In genomic region chr2:131955264-131955663, GRCm38 (mm10) we compare ENCODE assay signal across 9 mouse cellular contexts. TPM values are rescaled to one million over a fixed set of nuclear protein-coding genes. Genes with fewer than 3 reads are reported as not detected.
DNase-seq lines count a peak whose midpoint lies in the region; ATAC-seq and TF ChIP-seq lines count a peak whose summit lies in the region.
"Had no signal": no experiment of that assay in that cellular context is flagged by ENCODE, and none has a peak within 500 bp of the region (broad histone marks: within the 10 kb centered on the region; RNA-seq: fewer than 3 reads in every experiment).

No protein-coding gene starts in this region.

- peaks cover 5% of the 10 kb centered on the region; the same call in 1 of the 2 replicates for H3K27me3 ChIP-seq in forebrain, embryonic 14.5 days (replicated peaks; ENCODE audit: control insufficient read depth, insufficient read depth, low read length)
- H3K27me3 ChIP-seq in intestine, embryonic 16.5 days (replicated peaks; ENCODE audit: control insufficient read depth, insufficient read depth, low read length) = peaks cover 17% of the 10 kb centered on the region; the same call in 1 of the 2 replicates
- H3K27me3 ChIP-seq in lung, embryonic 14.5 days (ENCODE audit: insufficient read depth, low read length) = peaks cover 26% of the 10 kb centered on the region
- H3K27me3 ChIP-seq in neural tube, embryonic 15.5 days (replicated peaks) = peaks cover 30% of the 10 kb centered on the region

- DNase-seq in R1 (ENCODE audit: low read depth, low spot score) = peak; percentile 86
- peak; percentile 57 for DNase-seq in forebrain, embryonic 14.5 days (ENCODE audit: low spot score)
- DNase-seq in lung, embryonic 14.5 days = peak; percentile 71
- no peak for DNase-seq in layer of hippocampus, postnatal 25 days (ENCODE audit: extremely low spot score in 1 of 2, low spot score in 1 of 2)
- no peak for DNase-seq in gastrocnemius, adult 18-20 months (ENCODE audit: low spot score)

- H3K9me3 ChIP-seq in forebrain, embryonic 14.5 days (replicated peaks; ENCODE audit: control insufficient read depth, low read length) = no peaks in the 10 kb centered on the region
- H3K9me3 ChIP-seq in intestine, embryonic 16.5 days (ENCODE audit: control insufficient read depth, low read length) = no peaks in the 10 kb centered on the region
- no peaks in the 10 kb centered on the region for H3K9me3 ChIP-seq in lung, embryonic 14.5 days (ENCODE audit: low read depth, low read length)
- H3K9me3 ChIP-seq in neural tube, embryonic 15.5 days (replicated peaks) = no peaks in the 10 kb centered on the region

- no peaks in the 10 kb centered on the region for H3K4me1 ChIP-seq in forebrain, embryonic 14.5 days (ENCODE audit: control insufficient read depth, insufficient read depth, low read length)
- H3K4me1 ChIP-seq in intestine, embryonic 16.5 days (ENCODE audit: control insufficient read depth, insufficient read depth, low read length) = peaks cover 3% of the 10 kb centered on the region; the same call in 1 of the 2 replicates
- no peaks in the 10 kb centered on the region; the same call in 1 of the 2 replicates for H3K4me1 ChIP-seq in lung, embryonic 14.5 days (ENCODE audit: insufficient read depth)
- peaks cover 25% of the 10 kb centered on the region for H3K4me1 ChIP-seq in neural tube, embryonic 15.5 days

- no peak overlapping the region; the same call in 1 of the 2 replicates for H3K9ac ChIP-seq in forebrain, embryonic 14.5 days (ENCODE audit: low read length)
- no peak overlapping the region for H3K9ac ChIP-seq in intestine, embryonic 16.5 days (ENCODE audit: low read depth, low read length)
- no peak overlapping the region for H3K9ac ChIP-seq in lung, embryonic 14.5 days
- 0 out of 2 replicates have a peak overlapping the region, but pooled peaks have one; percentile 17 for H3K9ac ChIP-seq in neural tube, embryonic 15.5 days (replicated peaks)

- H3K36me3 ChIP-seq in forebrain, embryonic 14.5 days (ENCODE audit: control insufficient read depth, insufficient read depth, low read length) = no peaks in the 10 kb centered on the region
- no peaks in the 10 kb centered on the region for H3K36me3 ChIP-seq in intestine, embryonic 16.5 days (ENCODE audit: control insufficient read depth, insufficient read depth, low read length)
- H3K36me3 ChIP-seq in lung, embryonic 14.5 days (ENCODE audit: insufficient read depth) = no peaks in the 10 kb centered on the region
- no peaks in the 10 kb centered on the region for H3K36me3 ChIP-seq in neural tube, embryonic 15.5 days

- 3% methylated on average over 17 of the region's 17 CpGs for WGBS in forebrain, embryonic 14.5 days
- 3% methylated on average over 17 of the region's 17 CpGs for WGBS in intestine, embryonic 16.5 days
- WGBS in lung, embryonic 14.5 days = 4% methylated on average over 17 of the region's 17 CpGs
- WGBS in neural tube, embryonic 15.5 days = 2% methylated on average over 17 of the region's 17 CpGs

- peak; percentile 57 for ATAC-seq in CD4-positive, CD25-positive, alpha-beta regulatory T cell, adult 4 months
- peak; percentile 78 for ATAC-seq in forebrain, embryonic 14.5 days
- ATAC-seq in intestine, embryonic 16.5 days = peak; percentile 84
- peak; percentile 74; the same call in 1 of the 2 replicates for ATAC-seq in lung, embryonic 14.5 days (ENCODE audit: insufficient read depth)
- ATAC-seq in neural tube, embryonic 15.5 days (ENCODE audit: low FRiP score) = peak; percentile 82

- H3K4me3 ChIP-seq in forebrain, embryonic 14.5 days (ENCODE audit: low read depth, low read length) = peak overlapping the region; percentile 23
- peak overlapping the region; percentile 41 for H3K4me3 ChIP-seq in intestine, embryonic 16.5 days (ENCODE audit: low read length)
- peak overlapping the region; percentile 16 for H3K4me3 ChIP-seq in lung, embryonic 14.5 days (ENCODE audit: low read depth, low read length)
- peak overlapping the region; percentile 45 for H3K4me3 ChIP-seq in neural tube, embryonic 15.5 days (replicated peaks)

- H3K27ac ChIP-seq in forebrain, embryonic 14.5 days (ENCODE audit: low read depth, low read length) = no peak overlapping the region
- H3K27ac ChIP-seq in intestine, embryonic 16.5 days (ENCODE audit: low read length) = 0 out of 2 replicates have a peak overlapping the region, but pooled peaks have one; percentile 20
- H3K27ac ChIP-seq in lung, embryonic 14.5 days (ENCODE audit: low read depth) = no peak overlapping the region
- no peak overlapping the region for H3K27ac ChIP-seq in neural tube, embryonic 15.5 days (replicated peaks)

- peak overlapping the region; percentile 47 for H3K4me2 ChIP-seq in forebrain, embryonic 14.5 days (ENCODE audit: low read length)
- peak overlapping the region; percentile 62 for H3K4me2 ChIP-seq in intestine, embryonic 16.5 days (ENCODE audit: low read depth, low read length)
- peak overlapping the region; percentile 57 for H3K4me2 ChIP-seq in lung, embryonic 14.5 days
- peak overlapping the region; percentile 75 for H3K4me2 ChIP-seq in neural tube, embryonic 15.5 days

- no peak for TF ChIP-seq CTCF in lung, embryonic 14.5 days (IDR thresholded peaks at IDR 0.05; ENCODE audit: low read depth)

RNA-seq across cellular contexts. Expression of gene Prnd, which starts 4.6 kb away (rescaled TPM):
- under 1 TPM in 1 of 2 experiments, not detected in 1; 0.19 TPM for polyA plus RNA-seq in CD4-positive, CD25-positive, alpha-beta regulatory T cell, adult 4 months (2017; shearing (Covaris generic))
- polyA plus RNA-seq in forebrain, embryonic 14.5 days (2014; fragmentation: Nextera tagmentation; extraction: Ambion mirVana) = 13.6 and 14.1 TPM in 2 replicates
- polyA plus RNA-seq in intestine, embryonic 16.5 days (2015; fragmentation: Nextera tagmentation; extraction: Ambion mirVana) = 27.1 and 28.8 TPM in 2 replicates
- 55.8 and 57.3 TPM in 2 replicates for polyA plus RNA-seq in lung, embryonic 14.5 days (2014; fragmentation: Nextera tagmentation; extraction: Ambion mirVana)
- polyA plus RNA-seq in neural tube, embryonic 15.5 days (2015; fragmentation: Nextera tagmentation; extraction: Ambion mirVana) = 9.5 and 15.1 TPM in 2 replicates
- total RNA-seq in layer of hippocampus, postnatal 25 days (2021) = under 1 TPM; 0.20 to 0.42 TPM
- under 1 TPM; 0.16 to 0.36 TPM for total RNA-seq in gastrocnemius, adult 18-20 months (2021)

RNA-seq across cellular contexts. Expression of gene Prn, which starts 45.5 kb away (rescaled TPM):
- polyA plus RNA-seq in CD4-positive, CD25-positive, alpha-beta regulatory T cell, adult 4 months (2017; shearing (Covaris generic)) = not detected
- polyA plus RNA-seq in forebrain, embryonic 14.5 days (2014; fragmentation: Nextera tagmentation; extraction: Ambion mirVana) = 0.32 TPM in 1 of 2 replicates, not detected in the other
- not detected in 2 replicates for polyA plus RNA-seq in intestine, embryonic 16.5 days (2015; fragmentation: Nextera tagmentation; extraction: Ambion mirVana)
- not detected in 2 replicates for polyA plus RNA-seq in lung, embryonic 14.5 days (2014; fragmentation: Nextera tagmentation; extraction: Ambion mirVana)
- not detected in 2 replicates for polyA plus RNA-seq in neural tube, embryonic 15.5 days (2015; fragmentation: Nextera tagmentation; extraction: Ambion mirVana)
- total RNA-seq in layer of hippocampus, postnatal 25 days (2021) = not detected
- not detected for total RNA-seq in gastrocnemius, adult 18-20 months (2021)
- total RNA-seq: left cerebral cortex, postnatal 10 days had no signal

RNA-seq across cellular contexts. Expression of gene Prnp, which starts 45.5 kb away (rescaled TPM):
- polyA plus RNA-seq in CD4-positive, CD25-positive, alpha-beta regulatory T cell, adult 4 months (2017; shearing (Covaris generic)) = 10 to 100 TPM; 11.8 to 12.3 TPM
- polyA plus RNA-seq in forebrain, embryonic 14.5 days (2014; fragmentation: Nextera tagmentation; extraction: Ambion mirVana) = 111 and 125 TPM in 2 replicates
- polyA plus RNA-seq in intestine, embryonic 16.5 days (2015; fragmentation: Nextera tagmentation; extraction: Ambion mirVana) = 49.5 and 50.7 TPM in 2 replicates
- polyA plus RNA-seq in lung, embryonic 14.5 days (2014; fragmentation: Nextera tagmentation; extraction: Ambion mirVana) = 31.2 and 32.8 TPM in 2 replicates
- 141 and 148 TPM in 2 replicates for polyA plus RNA-seq in neural tube, embryonic 15.5 days (2015; fragmentation: Nextera tagmentation; extraction: Ambion mirVana)
- 1,000 to 10,000 TPM in 1 of 2 experiments, 100 to 1,000 TPM in 1; 896 to 1,055 TPM for total RNA-seq in layer of hippocampus, postnatal 25 days (2021)
- 100 to 1,000 TPM; 104 to 114 TPM for total RNA-seq in gastrocnemius, adult 18-20 months (2021)

Comparison
In these comparisons a context has a peak if more than half of its experiments do, and no peak if none do; other contexts are left out.
1. DNase-seq: peak in R1 (single experiment), forebrain, embryonic 14.5 days (single experiment) and lung, embryonic 14.5 days (single experiment); none in layer of hippocampus, postnatal 25 days (0 of 2) and gastrocnemius, adult 18-20 months (single experiment).
2. Peak in every context shown above with its lines, with median percentiles within 50 percentile points of each other: ATAC-seq, H3K4me2 ChIP-seq and H3K4me3 ChIP-seq.